Comparison of ENCODE assay signal across 19 mouse cellular contexts in the genomic region with DNA sequence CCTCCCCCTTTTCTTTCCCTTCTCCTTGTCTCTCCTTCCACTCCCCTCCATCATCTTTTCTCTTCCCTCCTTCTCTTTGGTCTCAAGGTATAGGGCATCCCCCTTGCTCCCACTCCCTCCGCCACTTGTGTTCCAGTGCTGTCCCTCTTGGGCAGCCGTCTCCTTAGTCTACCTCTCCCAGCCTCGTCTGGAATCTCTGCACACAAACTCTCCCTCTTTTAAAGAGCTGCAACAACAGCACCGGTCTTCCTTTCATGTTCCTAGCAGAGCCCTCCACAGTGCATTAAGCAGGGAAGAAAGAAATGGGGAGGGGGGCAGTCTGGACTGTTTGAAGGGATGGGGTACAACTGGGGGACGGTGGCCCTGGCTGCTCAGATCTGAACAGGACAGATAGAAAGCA. TPM values are rescaled to one million over a fixed set of nuclear protein-coding genes. Genes with fewer than 3 reads are reported as not detected.
"Had no signal": no experiment of that assay in that cellular context is flagged by ENCODE, and none has a peak within 500 bp of the region (broad histone marks: within the 10 kb centered on the region; RNA-seq: fewer than 3 reads in every experiment).

No protein-coding gene starts in this region.

- H3K9me3 ChIP-seq: limb, embryonic 15.5 days; liver, embryonic 12.5 days; stomach, embryonic 15.5 days had no signal

- ATAC-seq: liver, embryonic 12.5 days had no signal

- H3K4me3 ChIP-seq: left cerebral cortex, adult 2 months; limb, embryonic 15.5 days; liver, embryonic 12.5 days; myocyte; stomach, embryonic 15.5 days had no signal

- H3K27ac ChIP-seq: left cerebral cortex, adult 2 months; limb, embryonic 15.5 days; liver, embryonic 12.5 days; stomach, embryonic 15.5 days had no signal

- H3K4me2 ChIP-seq: limb, embryonic 15.5 days; liver, embryonic 12.5 days; lung, embryonic 14.5 days; stomach, embryonic 15.5 days had no signal

- H3K36me3 ChIP-seq: limb, embryonic 15.5 days; liver, embryonic 12.5 days; stomach, embryonic 15.5 days had no signal

- H3K9ac ChIP-seq: limb, embryonic 15.5 days; liver, embryonic 12.5 days; lung, embryonic 14.5 days; stomach, embryonic 15.5 days had no signal

- H3K4me1 ChIP-seq: liver, embryonic 12.5 days had no signal

- DNase-seq: kidney, adult 8-10 months; kidney, postnatal 25 days; lung, embryonic 14.5 days; lung, postnatal 10 days; lung, postnatal 4 days; right cerebral cortex, postnatal 14 days; thymus, adult 2 months; thymus, postnatal 25 days had no signal

RNA-seq across cellular contexts. Expression of a gene that starts 3.4 kb away (rescaled TPM):
- total RNA-seq: layer of hippocampus, postnatal 25 days; left cerebral cortex, adult 2 months; left cerebral cortex, postnatal 25 days; megakaryocyte, adult 5-6 weeks had no signal
- polyA plus RNA-seq: kidney, embryonic 16.5 days; liver, embryonic 12.5 days; liver, embryonic 16.5 days; lung, embryonic 14.5 days; urinary bladder, adult 2 months had no signal
